Comparison of ENCODE assay signal across 8 mouse cellular contexts in genomic region chrX:135743056-135743355, GRCm38 (mm10). TPM values are rescaled to one million over a fixed set of nuclear protein-coding genes. Genes with fewer than 3 reads are reported as not detected.
DNase-seq lines count a peak whose midpoint lies in the region; ATAC-seq and TF ChIP-seq lines count a peak whose summit lies in the region.

No protein-coding gene starts in this region.

- H3K9ac ChIP-seq in lung, postnatal 0 days (replicated peaks; ENCODE audit: low read depth) = peak overlapping the region; percentile 54
- H3K9ac ChIP-seq in embryonic facial prominence, embryonic 15.5 days = peak overlapping the region; percentile 50
- peak overlapping the region; percentile 62 for H3K9ac ChIP-seq in neural tube, embryonic 14.5 days (replicated peaks; ENCODE audit: low read depth, low read length)

- peak overlapping the region; percentile 57 for H3K27ac ChIP-seq in lung, postnatal 0 days (ENCODE audit: low read length)
- 0 out of 2 replicates have a peak overlapping the region, but pooled peaks have one; percentile 77 for H3K27ac ChIP-seq in embryonic facial prominence, embryonic 15.5 days (replicated peaks)
- H3K27ac ChIP-seq in limb, embryonic 10.5 days = peak overlapping the region; percentile 76
- H3K27ac ChIP-seq in neural tube, embryonic 14.5 days (ENCODE audit: low read depth, low read length) = peak overlapping the region; percentile 86

- H3K4me3 ChIP-seq in lung, postnatal 0 days (ENCODE audit: low read depth, low read length) = peak overlapping the region; percentile 54
- peak overlapping the region; percentile 63 for H3K4me3 ChIP-seq in embryonic facial prominence, embryonic 15.5 days (replicated peaks)
- peak overlapping the region; percentile 66 for H3K4me3 ChIP-seq in limb, embryonic 10.5 days
- peak overlapping the region; percentile 54 for H3K4me3 ChIP-seq in neural tube, embryonic 14.5 days (ENCODE audit: low read depth, low read length)

- H3K36me3 ChIP-seq in lung, postnatal 0 days (ENCODE audit: insufficient read depth, low read length) = no peaks in the 10 kb centered on the region
- H3K36me3 ChIP-seq in embryonic facial prominence, embryonic 15.5 days = no peaks in the 10 kb centered on the region
- H3K36me3 ChIP-seq in limb, embryonic 10.5 days = peaks cover 18% of the 10 kb centered on the region
- no peaks in the 10 kb centered on the region for H3K36me3 ChIP-seq in neural tube, embryonic 14.5 days (ENCODE audit: control insufficient read depth, insufficient read depth, low read length)

- no peaks in the 10 kb centered on the region for H3K9me3 ChIP-seq in lung, postnatal 0 days (ENCODE audit: low read length)
- H3K9me3 ChIP-seq in embryonic facial prominence, embryonic 15.5 days (replicated peaks) = no peaks in the 10 kb centered on the region
- no peaks in the 10 kb centered on the region for H3K9me3 ChIP-seq in limb, embryonic 10.5 days (replicated peaks)
- no peaks in the 10 kb centered on the region for H3K9me3 ChIP-seq in neural tube, embryonic 14.5 days (ENCODE audit: control insufficient read depth, low read length)

- peak; percentile 15 for DNase-seq in lung, postnatal 0 days (ENCODE audit: low spot score)
- DNase-seq in lung, adult 18-20 months = no peak
- no peak for DNase-seq in limb, embryonic 10.5 days (ENCODE audit: low spot score)
- DNase-seq in layer of hippocampus, adult 11-12 months (ENCODE audit: low spot score) = no peak
- no peak for DNase-seq in kidney, postnatal 4 days
- no peak for DNase-seq in urinary bladder, adult 2 months (ENCODE audit: low spot score)

- TF ChIP-seq EP300 in lung, postnatal 0 days (IDR thresholded peaks at IDR 0.05) = no peak

- 8% methylated on average over 7 of the region's 7 CpGs for WGBS in lung, postnatal 0 days
- WGBS in embryonic facial prominence, embryonic 15.5 days = 16% methylated on average over 7 of the region's 7 CpGs
- 15% methylated on average over 7 of the region's 7 CpGs for WGBS in limb, embryonic 10.5 days
- WGBS in neural tube, embryonic 14.5 days = 28% methylated on average over 7 of the region's 7 CpGs

- no peaks in the 10 kb centered on the region for H3K27me3 ChIP-seq in lung, postnatal 0 days (replicated peaks; ENCODE audit: insufficient read depth, low read length)
- no peaks in the 10 kb centered on the region; the same call in 1 of the 2 replicates for H3K27me3 ChIP-seq in embryonic facial prominence, embryonic 15.5 days
- peaks cover 67% of the 10 kb centered on the region for H3K27me3 ChIP-seq in limb, embryonic 10.5 days (ENCODE audit: low read depth, poor library complexity, severe bottlenecking)
- H3K27me3 ChIP-seq in neural tube, embryonic 14.5 days (ENCODE audit: control insufficient read depth, insufficient read depth, low read length) = no peaks in the 10 kb centered on the region

- H3K4me2 ChIP-seq in lung, postnatal 0 days (replicated peaks; ENCODE audit: low read depth, low read length) = peak overlapping the region; percentile 50
- H3K4me2 ChIP-seq in embryonic facial prominence, embryonic 15.5 days (replicated peaks) = peak overlapping the region; percentile 48
- peak overlapping the region; percentile 47 for H3K4me2 ChIP-seq in neural tube, embryonic 14.5 days (ENCODE audit: low read depth, low read length)

- H3K4me1 ChIP-seq in lung, postnatal 0 days (ENCODE audit: insufficient read depth, low read depth, low read length) = no peaks in the 10 kb centered on the region
- no peaks in the 10 kb centered on the region for H3K4me1 ChIP-seq in embryonic facial prominence, embryonic 15.5 days
- 0 out of 2 replicates have a peak, but pooled peaks cover 4% of the 10 kb centered on the region for H3K4me1 ChIP-seq in limb, embryonic 10.5 days
- H3K4me1 ChIP-seq in neural tube, embryonic 14.5 days (ENCODE audit: control insufficient read depth, insufficient read depth, low read length) = 0 out of 2 replicates have a peak, but pooled peaks cover 4% of the 10 kb centered on the region

- peak; percentile 20 for ATAC-seq in lung, postnatal 0 days
- ATAC-seq in embryonic facial prominence, embryonic 15.5 days (ENCODE audit: insufficient number of reproducible peaks, low FRiP score, low TSS enrichment, low read depth) = no peak
- peak; percentile 50; the same call in 1 of the 2 replicates for ATAC-seq in neural tube, embryonic 14.5 days (ENCODE audit: low read depth)

- TF ChIP-seq CTCF in lung, postnatal 0 days (IDR thresholded peaks at IDR 0.05) = no peak

RNA-seq across cellular contexts. Expression of gene Armcx5, which starts 0.5 kb away (rescaled TPM):
- polyA plus RNA-seq in lung, postnatal 0 days (2015; fragmentation: Nextera tagmentation; extraction: Ambion mirVana) = 6.7 and 8.4 TPM in 2 replicates
- polyA plus RNA-seq in embryonic facial prominence, embryonic 15.5 days (2015; fragmentation: Nextera tagmentation; extraction: Ambion mirVana) = 10.1 and 12.1 TPM in 2 replicates
- 11.5 and 12.8 TPM in 2 replicates for polyA plus RNA-seq in limb, embryonic 10.5 days (2016; fragmentation: Nextera tagmentation; extraction: Ambion mirVana)
- polyA plus RNA-seq in neural tube, embryonic 14.5 days (2014; fragmentation: Nextera tagmentation; extraction: Ambion mirVana) = 10.3 and 11.2 TPM in 2 replicates
- polyA plus RNA-seq in urinary bladder, adult 2 months (2012; rRNA removed) = 8.1 and 8.6 TPM in 2 replicates

RNA-seq across cellular contexts. Expression of gene Gprasp1, which starts 0.5 kb away (rescaled TPM):
- 11.5 and 14.7 TPM in 2 replicates for polyA plus RNA-seq in lung, postnatal 0 days (2015; fragmentation: Nextera tagmentation; extraction: Ambion mirVana)
- 47.1 and 47.2 TPM in 2 replicates for polyA plus RNA-seq in embryonic facial prominence, embryonic 15.5 days (2015; fragmentation: Nextera tagmentation; extraction: Ambion mirVana)
- 41.7 and 55.8 TPM in 2 replicates for polyA plus RNA-seq in limb, embryonic 10.5 days (2016; fragmentation: Nextera tagmentation; extraction: Ambion mirVana)
- polyA plus RNA-seq in neural tube, embryonic 14.5 days (2014; fragmentation: Nextera tagmentation; extraction: Ambion mirVana) = 229 and 270 TPM in 2 replicates
- 25.0 and 26.2 TPM in 2 replicates for polyA plus RNA-seq in urinary bladder, adult 2 months (2012; rRNA removed)

RNA-seq across cellular contexts. Expression of gene Tmsb15a, which starts 17.9 kb away (rescaled TPM):
- polyA plus RNA-seq in lung, postnatal 0 days (2015; fragmentation: Nextera tagmentation; extraction: Ambion mirVana) = not detected in 2 replicates
- 0.56 TPM in 2 replicates for polyA plus RNA-seq in embryonic facial prominence, embryonic 15.5 days (2015; fragmentation: Nextera tagmentation; extraction: Ambion mirVana)
- not detected in 2 replicates for polyA plus RNA-seq in limb, embryonic 10.5 days (2016; fragmentation: Nextera tagmentation; extraction: Ambion mirVana)
- polyA plus RNA-seq in neural tube, embryonic 14.5 days (2014; fragmentation: Nextera tagmentation; extraction: Ambion mirVana) = not detected in 2 replicates
- polyA plus RNA-seq in urinary bladder, adult 2 months (2012; rRNA removed) = not detected in 2 replicates

RNA-seq across cellular contexts. Expression of gene Tcp11x2, which starts 49.4 kb away (rescaled TPM):
- polyA plus RNA-seq in lung, postnatal 0 days (2015; fragmentation: Nextera tagmentation; extraction: Ambion mirVana) = not detected in 2 replicates
- polyA plus RNA-seq in embryonic facial prominence, embryonic 15.5 days (2015; fragmentation: Nextera tagmentation; extraction: Ambion mirVana) = not detected in 2 replicates
- 0.08 TPM in 1 of 2 replicates, not detected in the other for polyA plus RNA-seq in limb, embryonic 10.5 days (2016; fragmentation: Nextera tagmentation; extraction: Ambion mirVana)
- polyA plus RNA-seq in neural tube, embryonic 14.5 days (2014; fragmentation: Nextera tagmentation; extraction: Ambion mirVana) = not detected in 2 replicates
- not detected in 2 replicates for polyA plus RNA-seq in urinary bladder, adult 2 months (2012; rRNA removed)

RNA-seq across cellular contexts. Expression of gene Bhlhb9, which starts 54.4 kb away (rescaled TPM):
- polyA plus RNA-seq in lung, postnatal 0 days (2015; fragmentation: Nextera tagmentation; extraction: Ambion mirVana) = 17.0 and 20.7 TPM in 2 replicates
- polyA plus RNA-seq in embryonic facial prominence, embryonic 15.5 days (2015; fragmentation: Nextera tagmentation; extraction: Ambion mirVana) = 51.8 TPM in 2 replicates
- 48.5 and 57.1 TPM in 2 replicates for polyA plus RNA-seq in limb, embryonic 10.5 days (2016; fragmentation: Nextera tagmentation; extraction: Ambion mirVana)
- polyA plus RNA-seq in neural tube, embryonic 14.5 days (2014; fragmentation: Nextera tagmentation; extraction: Ambion mirVana) = 114 and 127 TPM in 2 replicates
- 13.4 and 14.1 TPM in 2 replicates for polyA plus RNA-seq in urinary bladder, adult 2 months (2012; rRNA removed)
